Mouse (Mus musculus) megakaryocyte, embryonic 14.5 days (primary cell): Measurements from ENCODE around the gene Atp6v0a1. TPM values are rescaled to one million over a fixed set of nuclear protein-coding genes. Genes with fewer than 3 reads are reported as not detected.

Experiments
- H3K27me3 ChIP-seq: replicated peaks from 2 replicates; pipeline ENCODE3; 2012; ENCODE audit warnings: inconsistent platforms
- H3K36me3 ChIP-seq: replicated peaks from 2 replicates; pipeline ENCODE3; 2012; ENCODE audit warnings: low read length, inconsistent platforms, mixed read lengths
- H3K4me1 ChIP-seq: 2 replicates; pipeline ENCODE4 v1.6.1; 2012; ENCODE audit warnings: inconsistent platforms
- H3K4me3 ChIP-seq: replicated peaks from 2 replicates; pipeline ENCODE3; 2012; ENCODE audit warnings: moderate library complexity, mild to moderate bottlenecking, inconsistent platforms
- H3K9me3 ChIP-seq: 2 replicates; pipeline ENCODE4 v1.6.1; 2012; ENCODE audit warnings: inconsistent platforms
- FLI1 ChIP-seq: IDR thresholded peaks from 2 replicates; pipeline ENCODE4 v1.6.1; 2012; ENCODE audit warnings: low read length, inconsistent platforms, mixed read lengths
- GATA1 ChIP-seq: IDR thresholded peaks from 3 replicates; pipeline ENCODE4 v1.6.1; 2012; ENCODE audit warnings: mixed read lengths, low read length, inconsistent platforms, borderline replicate concordance
- polyA plus RNA-seq: library from polyadenylated mRNA; stranded (reverse); fragments of >175 nt; gene quantifications from 2 replicates; pipeline ENCODE4 v1.2.3, GENCODE M21; 2012; ENCODE audit warnings: low replicate concordance; ENCODE audit not compliant: insufficient read depth

Atp6v0a1 gene
- polyA plus RNA-seq, 1 experiment = 90.5 TPM

GRCm38 (mm10) chr11:101023371-101023770 lies 14.1 kb downstream of the Atp6v0a1 start:
- peaks cover 6% of the 10 kb centered on the region; the same call in 1 of the 2 replicates for H3K4me1 ChIP-seq
- TF ChIP-seq GATA1 (no peak), FLI1 (no peak)
- no peak overlapping the region for H3K4me3 ChIP-seq
- H3K27me3 ChIP-seq = no peaks in the 10 kb centered on the region
- H3K36me3 ChIP-seq = peaks cover 100% of the 10 kb centered on the region
- no peaks in the 10 kb centered on the region for H3K9me3 ChIP-seq

- no peak for TF ChIP-seq FLI1
- no peak for TF ChIP-seq GATA1
- H3K9me3 ChIP-seq = no peaks in the 10 kb centered on the region
- peaks cover 100% of the 10 kb centered on the region for H3K36me3 ChIP-seq
- no peak overlapping the region for H3K4me3 ChIP-seq
- no peaks in the 10 kb centered on the region for H3K27me3 ChIP-seq
- peaks cover 9% of the 10 kb centered on the region; the same call in 1 of the 2 replicates for H3K4me1 ChIP-seq
These were observed 14.7 kb downstream of the Atp6v0a1 start for GRCm38 (mm10) chr11:101024001-101024400.

- Histone ChIP-seq H3K9me3 (no peaks in the 10 kb centered on the region), H3K27me3 (no peaks in the 10 kb centered on the region), H3K4me3 (no peak overlapping the region), H3K4me1 (peaks cover 23% of the 10 kb centered on the region), H3K36me3 (peaks cover 100% of the 10 kb centered on the region)
- TF ChIP-seq GATA1 (no peak), FLI1 (no peak)
These were observed 17.9 kb downstream of the Atp6v0a1 start for GRCm38 (mm10) chr11:101027121-101027520.

GRCm38 (mm10) chr11:101029320-101029719 lies 20.1 kb downstream of the Atp6v0a1 start:
- no peak overlapping the region for H3K4me3 ChIP-seq
- no peaks in the 10 kb centered on the region for H3K9me3 ChIP-seq
- H3K27me3 ChIP-seq = no peaks in the 10 kb centered on the region
- TF ChIP-seq FLI1 (no peak), GATA1 (no peak)
- peaks cover 100% of the 10 kb centered on the region for H3K36me3 ChIP-seq
- H3K4me1 ChIP-seq = peaks cover 26% of the 10 kb centered on the region

GRCm38 (mm10) chr11:101030136-101030807 lies 21.0 kb downstream of the Atp6v0a1 start:
- Histone ChIP-seq H3K36me3 (peaks cover 100% of the 10 kb centered on the region), H3K27me3 (no peaks in the 10 kb centered on the region), H3K4me1 (peaks cover 30% of the 10 kb centered on the region), H3K4me3 (no peak overlapping the region), H3K9me3 (no peaks in the 10 kb centered on the region)
- no peak for TF ChIP-seq GATA1
- no peak for TF ChIP-seq FLI1

- Histone ChIP-seq H3K9me3 (no peaks in the 10 kb centered on the region), H3K4me1 (peaks cover 30% of the 10 kb centered on the region), H3K4me3 (no peak overlapping the region), H3K27me3 (no peaks in the 10 kb centered on the region), H3K36me3 (peaks cover 100% of the 10 kb centered on the region)
- TF ChIP-seq FLI1 (no peak), GATA1 (no peak)
These were observed 21.5 kb downstream of the Atp6v0a1 start for GRCm38 (mm10) chr11:101030808-101031156.

GRCm38 (mm10) chr11:101031470-101031869 lies 22.2 kb downstream of the Atp6v0a1 start:
- no peaks in the 10 kb centered on the region for H3K9me3 ChIP-seq
- no peak for TF ChIP-seq FLI1
- no peak for TF ChIP-seq GATA1
- H3K27me3 ChIP-seq = no peaks in the 10 kb centered on the region
- peaks cover 100% of the 10 kb centered on the region for H3K36me3 ChIP-seq
- no peak overlapping the region for H3K4me3 ChIP-seq
- H3K4me1 ChIP-seq = peaks cover 30% of the 10 kb centered on the region

- H3K27me3 ChIP-seq = no peaks in the 10 kb centered on the region
- H3K4me1 ChIP-seq = peaks cover 28% of the 10 kb centered on the region
- H3K9me3 ChIP-seq = no peaks in the 10 kb centered on the region
- peaks cover 100% of the 10 kb centered on the region for H3K36me3 ChIP-seq
- no peak for TF ChIP-seq GATA1
- H3K4me3 ChIP-seq = no peak overlapping the region
These were observed 24.7 kb downstream of the Atp6v0a1 start for GRCm38 (mm10) chr11:101033856-101034500.

- no peaks in the 10 kb centered on the region for H3K27me3 ChIP-seq
- H3K4me3 ChIP-seq = no peak overlapping the region
- no peaks in the 10 kb centered on the region for H3K9me3 ChIP-seq
- H3K36me3 ChIP-seq = peaks cover 100% of the 10 kb centered on the region
- H3K4me1 ChIP-seq = peaks cover 28% of the 10 kb centered on the region
- TF ChIP-seq FLI1 = no peak
- TF ChIP-seq GATA1 = no peak
These were observed 25.5 kb downstream of the Atp6v0a1 start for GRCm38 (mm10) chr11:101034614-101035327.

- H3K4me3 ChIP-seq = no peak overlapping the region
- TF ChIP-seq FLI1 (no peak), GATA1 (no peak)
- H3K27me3 ChIP-seq = no peaks in the 10 kb centered on the region
- H3K36me3 ChIP-seq = peaks cover 100% of the 10 kb centered on the region
- peaks cover 24% of the 10 kb centered on the region for H3K4me1 ChIP-seq
- no peaks in the 10 kb centered on the region for H3K9me3 ChIP-seq
These were observed 26.1 kb downstream of the Atp6v0a1 start for GRCm38 (mm10) chr11:101035328-101035695.
